Mouse (Mus musculus) frontal cortex, postnatal 10 days (tissue): ENCODE measurements at regions not wholly inside any gene's neighbourhood (a gene's known extent, or its start where the extent isn't known, plus 50 kb on each side); places are given as distances from the start of the nearest gene placed in this dataset.
A peak's percentile ranks its signal among the peaks of the same experiment; 100 is the strongest.

Experiments
- DNase-seq, 2 experiments: peaks; one replicate each; pipeline ENCODE4 v3.0.0; 2022; ENCODE audit warnings: low spot score in 2 of 2, mixed read lengths in 1 of 2

- no peak for DNase-seq
These were observed 1729.8 kb downstream of the AI429214 start for GRCm38 (mm10) chr8:38723254-38723653.

GRCm38 (mm10) chr8:38725257-38725656 lies 1731.9 kb downstream of the AI429214 start:
- no peak for DNase-seq

- DNase-seq, result no peak
These were observed 1753.7 kb downstream of the AI429214 start for GRCm38 (mm10) chr8:38747134-38747533.

- no peak for DNase-seq
These were observed 1773.3 kb downstream of the AI429214 start for GRCm38 (mm10) chr8:38766626-38767226.

GRCm38 (mm10) chr8:38812482-38812881 lies 1819.1 kb downstream of the AI429214 start:
- no peak for DNase-seq

GRCm38 (mm10) chr8:38818163-38818562 lies 1824.8 kb downstream of the AI429214 start:
- peak in 1 of 2 experiments; percentile 10 for DNase-seq

GRCm38 (mm10) chr8:38861436-38861835 lies 1813.4 kb upstream of the Adam24 start:
- no peak for DNase-seq

GRCm38 (mm10) chr8:38867370-38867769 lies 1807.5 kb upstream of the Adam24 start:
- DNase-seq, result no peak
